Mouse (Mus musculus) forebrain, embryonic 12.5 days (tissue): ENCODE measurements around the gene Pgm2. TPM values are rescaled to one million over a fixed set of nuclear protein-coding genes. Genes with fewer than 3 reads are reported as not detected.

Experiments
- ATAC-seq: fragments of 200-750 bp; cut with Nextera tagmentation; 2 replicates; pipeline ENCODE4 v1.8.0; 2017; ENCODE audit warnings: moderate TSS enrichment; ENCODE audit not compliant: low FRiP score
- H3K27ac ChIP-seq: fragments of 300-500 bp; sonication (generic); 2 replicates; pipeline ENCODE4 v1.5.1; 2016; ENCODE audit warnings: mild to moderate bottlenecking
- H3K27me3 ChIP-seq: fragments of 300-500 bp; sonication (generic); 2 replicates; pipeline ENCODE4 v1.6.1; 2016; ENCODE audit warnings: mild to moderate bottlenecking
- H3K36me3 ChIP-seq: fragments of 300-500 bp; sonication (generic); replicated peaks from 2 replicates; pipeline ENCODE4 v1.6.1; 2016; ENCODE audit warnings: mild to moderate bottlenecking
- H3K4me1 ChIP-seq: fragments of 300-500 bp; sonication (generic); 2 replicates; pipeline ENCODE4 v1.6.1; 2016
- H3K4me2 ChIP-seq: fragments of 300-500 bp; sonication (generic); 2 replicates; pipeline ENCODE4 v1.6.1; 2016; ENCODE audit warnings: mild to moderate bottlenecking, moderate library complexity
- H3K4me3 ChIP-seq: fragments of 300-500 bp; sonication (generic); replicated peaks from 2 replicates; pipeline ENCODE4 v1.5.1; 2016; ENCODE audit warnings: mild to moderate bottlenecking
- H3K9ac ChIP-seq: fragments of 300-500 bp; sonication (generic); 2 replicates; pipeline ENCODE4 v1.6.1; 2016; ENCODE audit warnings: mild to moderate bottlenecking
- H3K9me3 ChIP-seq: fragments of 300-500 bp; sonication (generic); 2 replicates; pipeline ENCODE4 v1.6.1; 2016
- WGBS: fragments of 180-500 bp; shearing (Covaris S2); methylation state at CpG from one replicate; pipeline ENCODE4 v1.1.7; 2016; 5-methylcytosine and 5-hydroxymethylcytosine counted together
- microRNA-seq: library from miRNA; unstranded; fragments of <30 nt; microRNA quantifications from one replicate; pipeline ENCODE4, GENCODE M21; 2017
- polyA plus RNA-seq: library from polyadenylated mRNA; unstranded; fragments of >200 nt; fragmentation: Nextera tagmentation; extraction: Ambion mirVana; gene quantifications from 2 replicates; pipeline ENCODE4 v1.2.1, GENCODE M21; 2016

Pgm2 gene
- polyA plus RNA-seq, 1 experiment from 2014 or later = 31.5 TPM

- Histone ChIP-seq H3K27ac (no peak overlapping the region), H3K4me2 (no peak overlapping the region), H3K4me1 (no peaks in the 10 kb centered on the region), H3K9me3 (no peaks in the 10 kb centered on the region), H3K9ac (no peak overlapping the region), H3K36me3 (no peaks in the 10 kb centered on the region), H3K27me3 (no peaks in the 10 kb centered on the region), H3K4me3 (no peak overlapping the region)
- no peak for ATAC-seq
- WGBS = 93% methylated on average over 10 of the region's 10 CpGs
Measured at GRCm38 (mm10) chr5:64168990-64169540, 76.3 kb downstream of the Pgm2 start.

GRCm38 (mm10) chr5:64172884-64173283 is 80.1 kb downstream of the Pgm2 start:
- no peaks in the 10 kb centered on the region for H3K36me3 ChIP-seq
- H3K4me1 ChIP-seq = no peaks in the 10 kb centered on the region
- no peak overlapping the region for H3K4me3 ChIP-seq
- WGBS = 74% methylated on average over 3 of the region's 3 CpGs
- no peak overlapping the region for H3K27ac ChIP-seq
- H3K4me2 ChIP-seq = no peak overlapping the region
- ATAC-seq = no peak
- H3K9me3 ChIP-seq = no peaks in the 10 kb centered on the region
- H3K9ac ChIP-seq = no peak overlapping the region
- H3K27me3 ChIP-seq = no peaks in the 10 kb centered on the region

- Histone ChIP-seq H3K9me3 (no peaks in the 10 kb centered on the region), H3K27me3 (no peaks in the 10 kb centered on the region), H3K4me1 (no peaks in the 10 kb centered on the region), H3K36me3 (no peaks in the 10 kb centered on the region), H3K27ac (no peak overlapping the region), H3K4me3 (no peak overlapping the region), H3K4me2 (no peak overlapping the region), H3K9ac (no peak overlapping the region)
- ATAC-seq = no peak
- WGBS = 66% methylated on average over 16 of the region's 16 CpGs
Measured at GRCm38 (mm10) chr5:64173302-64173701, 80.6 kb downstream of the Pgm2 start.

- Histone ChIP-seq H3K9ac (no peak overlapping the region), H3K36me3 (no peaks in the 10 kb centered on the region), H3K27me3 (no peaks in the 10 kb centered on the region), H3K4me3 (no peak overlapping the region), H3K4me2 (no peak overlapping the region), H3K4me1 (no peaks in the 10 kb centered on the region), H3K27ac (no peak overlapping the region), H3K9me3 (no peaks in the 10 kb centered on the region)
- 82% methylated on average over 5 of the region's 5 CpGs for WGBS
- ATAC-seq = no peak
Measured at GRCm38 (mm10) chr5:64174429-64174935, 81.7 kb downstream of the Pgm2 start.

Small RNAs within 50 kb of the gene (microRNA-seq; reads per million reads assigned to microRNA genes)
- gene Gm22395 = not detected
- not detected for gene Gm23967

Other genes starting within 250 kb of the Pgm2 start
- gene Rell1, start 124.1 kb upstream of the Pgm2 start, polyA plus RNA-seq = 15.8 and 16.5 TPM in 2 replicates
- 25.3 and 26.4 TPM in 2 replicates for gene Tbc1d1, start 63.4 kb downstream of the Pgm2 start, polyA plus RNA-seq